Mouse (Mus musculus) forebrain, embryonic 16.5 days (tissue): Measurements from ENCODE around the gene Lemd1. TPM values are rescaled to one million over a fixed set of nuclear protein-coding genes. Genes with fewer than 3 reads are reported as not detected.
A peak's percentile ranks its signal among the peaks of the same experiment; 100 is the strongest.

ENCODE experiments used
- ATAC-seq: fragments of 200-750 bp; cut with Nextera tagmentation; 2 replicates; pipeline ENCODE4 v1.8.0; 2017; ENCODE audit warnings: mild to moderate bottlenecking, moderate library complexity
- H3K27ac ChIP-seq: fragments of 300-500 bp; sonication (generic); 2 replicates; pipeline ENCODE4 v1.5.1; 2014; ENCODE audit warnings: low read length, control low read depth
- H3K27me3 ChIP-seq: fragments of 300-500 bp; sonication (generic); replicated peaks from 2 replicates; pipeline ENCODE4 v1.6.1; 2014; ENCODE audit warnings: low read length; ENCODE audit not compliant: control insufficient read depth, insufficient read depth
- H3K36me3 ChIP-seq: fragments of 300-500 bp; sonication (generic); 2 replicates; pipeline ENCODE4 v1.6.1; 2014; ENCODE audit not compliant: control insufficient read depth, insufficient read depth
- H3K4me1 ChIP-seq: fragments of 300-500 bp; sonication (generic); replicated peaks from 2 replicates; pipeline ENCODE4 v1.6.1; 2014; ENCODE audit warnings: low read length; ENCODE audit not compliant: control insufficient read depth, insufficient read depth
- H3K4me2 ChIP-seq: fragments of 300-500 bp; sonication (generic); 2 replicates; pipeline ENCODE4 v1.6.1; 2014; ENCODE audit warnings: mild to moderate bottlenecking, low read length, control low read depth
- H3K4me3 ChIP-seq: fragments of 300-500 bp; sonication (generic); replicated peaks from 2 replicates; pipeline ENCODE4 v1.5.1; 2014; ENCODE audit warnings: mild to moderate bottlenecking, low read length, control low read depth
- H3K9ac ChIP-seq: fragments of 300-500 bp; sonication (generic); replicated peaks from 2 replicates; pipeline ENCODE4 v1.6.1; 2014; ENCODE audit warnings: low read depth, low read length, control low read depth
- H3K9me3 ChIP-seq: fragments of 300-500 bp; sonication (generic); 2 replicates; pipeline ENCODE4 v1.6.1; 2016; ENCODE audit warnings: low read length; ENCODE audit not compliant: control insufficient read depth
- WGBS: fragments of 180-500 bp; shearing (Covaris S2); extraction: QIAGEN DNeasy Blood & Tissue Kit; methylation state at CpG from one replicate; pipeline ENCODE4 v1.1.7; 2014; 5-methylcytosine and 5-hydroxymethylcytosine counted together
- polyA plus RNA-seq: library from polyadenylated mRNA; unstranded; fragments of >200 nt; fragmentation: Nextera tagmentation; extraction: Ambion mirVana; gene quantifications from 2 replicates; pipeline ENCODE4 v1.2.1, GENCODE M21; 2015

The Lemd1 gene
- polyA plus RNA-seq, 1 experiment from 2014 or later, result 18.4 TPM

GRCm38 (mm10) chr1:132189231-132189630 lies 2.0 kb upstream of the Lemd1 start:
- H3K4me2 ChIP-seq, result peak overlapping the region; percentile 67
- no peak for ATAC-seq
- H3K4me1 ChIP-seq, result peaks cover 29% of the 10 kb centered on the region
- no peaks in the 10 kb centered on the region for H3K27me3 ChIP-seq
- H3K4me3 ChIP-seq, result no peak overlapping the region
- H3K9ac ChIP-seq, result no peak overlapping the region
- 36% methylated on average over 4 of the region's 4 CpGs for WGBS
- no peak overlapping the region; the same call in 1 of the 2 replicates for H3K27ac ChIP-seq
- no peaks in the 10 kb centered on the region for H3K36me3 ChIP-seq
- H3K9me3 ChIP-seq, result no peaks in the 10 kb centered on the region

- WGBS, result under 1% methylated on average over 46 of the region's 50 CpGs
- ATAC-seq, result peak; percentile 81
- H3K27me3 ChIP-seq, result no peaks in the 10 kb centered on the region
These were observed 1.2 kb upstream of the Lemd1 start for GRCm38 (mm10) chr1:132190040-132190513.

GRCm38 (mm10) chr1:132190621-132191092 lies 574 bp upstream of the Lemd1 start:
- Histone ChIP-seq H3K9ac (peak overlapping the region; percentile 97), H3K27me3 (no peaks in the 10 kb centered on the region), H3K4me2 (peak overlapping the region; percentile 67), H3K27ac (peak overlapping the region; percentile 99), H3K4me3 (peak overlapping the region; percentile 84), H3K4me1 (peaks cover 44% of the 10 kb centered on the region), H3K36me3 (no peaks in the 10 kb centered on the region), H3K9me3 (no peaks in the 10 kb centered on the region)
- under 1% methylated on average over 62 of the region's 62 CpGs for WGBS
- ATAC-seq, result peak; percentile 34

More at GRCm38 (mm10) chr1:132190040-132190513, 1.2 kb upstream of the Lemd1 start:
- Histone ChIP-seq H3K27ac (peak overlapping the region; percentile 99), H3K36me3 (no peaks in the 10 kb centered on the region), H3K9ac (peak overlapping the region; percentile 97), H3K4me1 (peaks cover 38% of the 10 kb centered on the region), H3K9me3 (no peaks in the 10 kb centered on the region), H3K4me2 (peak overlapping the region; percentile 67), H3K4me3 (peak overlapping the region; percentile 84)

- Histone ChIP-seq H3K9ac (peak overlapping the region; percentile 97), H3K4me3 (peak overlapping the region; percentile 84), H3K27me3 (no peaks in the 10 kb centered on the region), H3K36me3 (no peaks in the 10 kb centered on the region), H3K4me2 (peak overlapping the region; percentile 67), H3K4me1 (peaks cover 57% of the 10 kb centered on the region), H3K9me3 (no peaks in the 10 kb centered on the region), H3K27ac (peak overlapping the region; percentile 99)
- WGBS, result 3% methylated on average over 16 of the region's 16 CpGs
- peak; percentile 57 for ATAC-seq
These were observed 802 bp downstream of the Lemd1 start for GRCm38 (mm10) chr1:132191786-132192680.

GRCm38 (mm10) chr1:132193806-132194205 lies 2.6 kb downstream of the Lemd1 start:
- Histone ChIP-seq H3K9me3 (no peaks in the 10 kb centered on the region), H3K27me3 (no peaks in the 10 kb centered on the region), H3K36me3 (no peaks in the 10 kb centered on the region), H3K4me3 (peak overlapping the region; percentile 84), H3K4me1 (peaks cover 74% of the 10 kb centered on the region), H3K4me2 (peak overlapping the region; percentile 67), H3K27ac (no peak overlapping the region), H3K9ac (peak overlapping the region; percentile 19)
- WGBS, result 71% methylated on average over 3 of the region's 3 CpGs
- no peak for ATAC-seq

GRCm38 (mm10) chr1:132194624-132195023 lies 3.4 kb downstream of the Lemd1 start:
- Histone ChIP-seq H3K4me1 (peaks cover 77% of the 10 kb centered on the region), H3K9ac (no peak overlapping the region), H3K4me2 (peak overlapping the region; percentile 67), H3K9me3 (no peaks in the 10 kb centered on the region), H3K27ac (no peak overlapping the region), H3K27me3 (no peaks in the 10 kb centered on the region), H3K36me3 (no peaks in the 10 kb centered on the region), H3K4me3 (no peak overlapping the region)
- ATAC-seq, result no peak
- 47% methylated on average over 3 of the region's 3 CpGs for WGBS

- 37% methylated on average over 9 of the region's 9 CpGs for WGBS
- no peak for ATAC-seq
- Histone ChIP-seq H3K27ac (no peak overlapping the region), H3K9me3 (no peaks in the 10 kb centered on the region), H3K9ac (no peak overlapping the region), H3K4me3 (no peak overlapping the region), H3K4me1 (peaks cover 78% of the 10 kb centered on the region), H3K36me3 (no peaks in the 10 kb centered on the region), H3K27me3 (no peaks in the 10 kb centered on the region), H3K4me2 (peak overlapping the region; percentile 16)
These were observed 3.9 kb downstream of the Lemd1 start for GRCm38 (mm10) chr1:132195100-132195499.

- no peaks in the 10 kb centered on the region for H3K27me3 ChIP-seq
- peak overlapping the region; percentile 38 for H3K9ac ChIP-seq
- H3K4me1 ChIP-seq, result peaks cover 84% of the 10 kb centered on the region
- no peaks in the 10 kb centered on the region for H3K9me3 ChIP-seq
- H3K4me2 ChIP-seq, result peak overlapping the region; percentile 16
- H3K4me3 ChIP-seq, result no peak overlapping the region
- H3K27ac ChIP-seq, result no peak overlapping the region
- H3K36me3 ChIP-seq, result no peaks in the 10 kb centered on the region
- no peak for ATAC-seq
- 37% methylated on average over 5 of the region's 5 CpGs for whole genome bisulfite sequencing
These were observed 4.5 kb downstream of the Lemd1 start for GRCm38 (mm10) chr1:132195681-132196080.

- H3K4me3 ChIP-seq, result no peak overlapping the region
These were observed 5.1 kb downstream of the Lemd1 start for GRCm38 (mm10) chr1:132196337-132196736.

More at GRCm38 (mm10) chr1:132196337-132196736, 5.1 kb downstream of the Lemd1 start:
- Histone ChIP-seq H3K27ac (no peak overlapping the region), H3K4me2 (peak overlapping the region; percentile 16), H3K4me1 (peaks cover 90% of the 10 kb centered on the region), H3K36me3 (no peaks in the 10 kb centered on the region), H3K9ac (peak overlapping the region; percentile 38), H3K9me3 (no peaks in the 10 kb centered on the region), H3K27me3 (no peaks in the 10 kb centered on the region)
- ATAC-seq, result no peak
- 8% methylated on average over 7 of the region's 7 CpGs for WGBS
